Mouse (Mus musculus): Measurements from ENCODE around the gene Kmt2c. TPM values are rescaled to one million over a fixed set of nuclear protein-coding genes. Genes with fewer than 3 reads are reported as not detected.
A peak's percentile ranks its signal among the peaks of the same experiment; 100 is the strongest.

The Kmt2c gene
- polyA plus RNA-seq, 1 experiment from 2014 or later = 5.6 TPM

GRCm38 (mm10) chr5:25532256-25533147 is 33.9 kb upstream of the Kmt2c start:
- 53% methylated on average over 18 of the region's 18 CpGs for WGBS (ENCODE audit: insufficient replicate concordance)
- H3K4me2 ChIP-seq = peak overlapping the region; percentile 2; the same call in 1 of the 2 replicates
- DNase-seq = peak; percentile 56

GRCm38 (mm10) chr5:25530629-25531028 is 32.0 kb upstream of the Kmt2c start:
- Histone ChIP-seq H3K4me3 (replicated peaks) (peak overlapping the region; percentile 76), H3K36me3 (no peaks in the 10 kb centered on the region), H3K27me3 (no peaks in the 10 kb centered on the region), H3K4me2 (peak overlapping the region; percentile 67), H3K9me3 (replicated peaks) (no peaks in the 10 kb centered on the region), H3K27ac (peak overlapping the region; percentile 95; the same call in 1 of the 2 replicates), H3K9ac (peak overlapping the region; percentile 86), H3K4me1 (replicated peaks) (peaks cover 55% of the 10 kb centered on the region)
- 9% methylated on average over 2 of the region's 2 CpGs for WGBS (ENCODE audit: insufficient replicate concordance)
- no peak for DNase-seq
- no peak for ATAC-seq (ENCODE audit: low read depth)

More at GRCm38 (mm10) chr5:25532256-25533147, 33.9 kb upstream of the Kmt2c start:
- H3K9me3 ChIP-seq (replicated peaks) = no peaks in the 10 kb centered on the region
- H3K4me1 ChIP-seq (replicated peaks) = peaks cover 46% of the 10 kb centered on the region
- H3K27me3 ChIP-seq = no peaks in the 10 kb centered on the region
- no peak for ATAC-seq (ENCODE audit: low read depth)
- H3K27ac ChIP-seq = peak overlapping the region; percentile 45
- no peaks in the 10 kb centered on the region for H3K36me3 ChIP-seq
- H3K4me3 ChIP-seq (replicated peaks) = no peak overlapping the region
- H3K9ac ChIP-seq = no peak overlapping the region

- Histone ChIP-seq H3K27me3 (no peaks in the 10 kb centered on the region), H3K9ac (peak overlapping the region; percentile 86), H3K4me2 (peak overlapping the region; percentile 81), H3K36me3 (no peaks in the 10 kb centered on the region), H3K4me1 (replicated peaks) (peaks cover 55% of the 10 kb centered on the region), H3K27ac (peak overlapping the region; percentile 95), H3K4me3 (replicated peaks) (peak overlapping the region; percentile 76), H3K9me3 (replicated peaks) (no peaks in the 10 kb centered on the region)
- DNase-seq (peak; percentile 100), ATAC-seq (ENCODE audit: low read depth) (peak; percentile 97)
- WGBS (ENCODE audit: insufficient replicate concordance) = under 1% methylated on average over 82 of the region's 87 CpGs
Observed at GRCm38 (mm10) chr5:25529529-25530421, 31.2 kb upstream of the Kmt2c start.

GRCm38 (mm10) chr5:25528851-25529528 is 30.4 kb upstream of the Kmt2c start:
- Histone ChIP-seq H3K36me3 (no peaks in the 10 kb centered on the region), H3K27me3 (no peaks in the 10 kb centered on the region), H3K27ac (peak overlapping the region; percentile 76), H3K4me3 (replicated peaks) (peak overlapping the region; percentile 70), H3K9ac (peak overlapping the region; percentile 71), H3K9me3 (replicated peaks) (no peaks in the 10 kb centered on the region), H3K4me2 (peak overlapping the region; percentile 81), H3K4me1 (replicated peaks) (peaks cover 55% of the 10 kb centered on the region)
- ATAC-seq (ENCODE audit: low read depth) (peak; percentile 38), DNase-seq (no peak)
- 7% methylated on average over 22 of the region's 22 CpGs for WGBS (ENCODE audit: insufficient replicate concordance)

GRCm38 (mm10) chr5:25527971-25528370 is 29.4 kb upstream of the Kmt2c start:
- H3K4me3 ChIP-seq (replicated peaks) = no peak overlapping the region
- H3K4me2 ChIP-seq = peak overlapping the region; percentile 81; the same call in 1 of the 2 replicates
- WGBS (ENCODE audit: insufficient replicate concordance) = 77% methylated on average over 1 of the region's 1 CpGs
- no peaks in the 10 kb centered on the region for H3K9me3 ChIP-seq (replicated peaks)
- DNase-seq = no peak
- no peak overlapping the region for H3K27ac ChIP-seq
- H3K9ac ChIP-seq = no peak overlapping the region
- H3K36me3 ChIP-seq = no peaks in the 10 kb centered on the region
- H3K27me3 ChIP-seq = no peaks in the 10 kb centered on the region
- ATAC-seq (ENCODE audit: low read depth) = no peak
- H3K4me1 ChIP-seq (replicated peaks) = peaks cover 50% of the 10 kb centered on the region

GRCm38 (mm10) chr5:25526926-25527325 is 28.3 kb upstream of the Kmt2c start:
- no peaks in the 10 kb centered on the region for H3K36me3 ChIP-seq
- H3K27me3 ChIP-seq = no peaks in the 10 kb centered on the region
- H3K9ac ChIP-seq = no peak overlapping the region
- peak overlapping the region; percentile 47; the same call in 1 of the 2 replicates for H3K27ac ChIP-seq
- no peaks in the 10 kb centered on the region for H3K9me3 ChIP-seq (replicated peaks)
- H3K4me1 ChIP-seq (replicated peaks) = peaks cover 40% of the 10 kb centered on the region
- H3K4me3 ChIP-seq (replicated peaks) = no peak overlapping the region
- ATAC-seq (ENCODE audit: low read depth) (no peak), DNase-seq (no peak)
- WGBS (ENCODE audit: insufficient replicate concordance) = 71% methylated on average over 4 of the region's 4 CpGs
- no peak overlapping the region for H3K4me2 ChIP-seq

- no peak for ATAC-seq (ENCODE audit: low read depth)
Observed at GRCm38 (mm10) chr5:25526116-25526515, 27.5 kb upstream of the Kmt2c start.

GRCm38 (mm10) chr5:25521461-25521860 is 22.9 kb upstream of the Kmt2c start:
- ATAC-seq (ENCODE audit: low read depth) (no peak), DNase-seq (no peak)
- Histone ChIP-seq H3K27me3 (no peaks in the 10 kb centered on the region), H3K9me3 (replicated peaks) (no peaks in the 10 kb centered on the region), H3K9ac (no peak overlapping the region), H3K4me2 (no peak overlapping the region), H3K4me3 (replicated peaks) (no peak overlapping the region), H3K36me3 (no peaks in the 10 kb centered on the region), H3K4me1 (replicated peaks) (peaks cover 8% of the 10 kb centered on the region), H3K27ac (no peak overlapping the region)
- WGBS (ENCODE audit: insufficient replicate concordance) = 58% methylated on average over 5 of the region's 5 CpGs

More at GRCm38 (mm10) chr5:25526116-25526515, 27.5 kb upstream of the Kmt2c start:
- Histone ChIP-seq H3K36me3 (no peaks in the 10 kb centered on the region), H3K4me3 (replicated peaks) (no peak overlapping the region), H3K4me2 (no peak overlapping the region), H3K27ac (no peak overlapping the region), H3K27me3 (no peaks in the 10 kb centered on the region), H3K4me1 (replicated peaks) (peaks cover 33% of the 10 kb centered on the region), H3K9me3 (replicated peaks) (no peaks in the 10 kb centered on the region), H3K9ac (no peak overlapping the region)
- 31% methylated on average over 5 of the region's 5 CpGs for WGBS (ENCODE audit: insufficient replicate concordance)
- no peak for DNase-seq

- WGBS (ENCODE audit: insufficient replicate concordance) = 56% methylated on average over 3 of the region's 3 CpGs
- ATAC-seq (ENCODE audit: low read depth) = no peak
Observed at GRCm38 (mm10) chr5:25519820-25520219, 21.2 kb upstream of the Kmt2c start.

GRCm38 (mm10) chr5:25517550-25517949 is 19.0 kb upstream of the Kmt2c start:
- no peaks in the 10 kb centered on the region for H3K36me3 ChIP-seq
- no peak overlapping the region for H3K4me3 ChIP-seq (replicated peaks)
- no peaks in the 10 kb centered on the region for H3K27me3 ChIP-seq
- no peak overlapping the region for H3K27ac ChIP-seq
- ATAC-seq (ENCODE audit: low read depth) = no peak
- no peaks in the 10 kb centered on the region for H3K4me1 ChIP-seq (replicated peaks)
- H3K9ac ChIP-seq = no peak overlapping the region
- H3K9me3 ChIP-seq (replicated peaks) = no peaks in the 10 kb centered on the region
- 71% methylated on average over 5 of the region's 5 CpGs for WGBS (ENCODE audit: insufficient replicate concordance)
- no peak overlapping the region for H3K4me2 ChIP-seq
- DNase-seq = no peak

More at GRCm38 (mm10) chr5:25519820-25520219, 21.2 kb upstream of the Kmt2c start:
- H3K4me3 ChIP-seq (replicated peaks) = no peak overlapping the region
- DNase-seq = no peak
- H3K27ac ChIP-seq = no peak overlapping the region
- no peaks in the 10 kb centered on the region for H3K4me1 ChIP-seq (replicated peaks)
- no peaks in the 10 kb centered on the region for H3K27me3 ChIP-seq
- H3K9ac ChIP-seq = no peak overlapping the region
- H3K36me3 ChIP-seq = no peaks in the 10 kb centered on the region
- no peak overlapping the region for H3K4me2 ChIP-seq
- H3K9me3 ChIP-seq (replicated peaks) = no peaks in the 10 kb centered on the region
